Mouse (Mus musculus) embryonic facial prominence, embryonic 11.5 days (tissue): ENCODE results near the gene Acsl1. TPM values are rescaled to one million over a fixed set of nuclear protein-coding genes. Genes with fewer than 3 reads are reported as not detected.

ENCODE experiments used
- polyA plus RNA-seq: library from polyadenylated mRNA; unstranded; fragments of >200 nt; fragmentation: Nextera tagmentation; extraction: Ambion mirVana; gene quantifications from 2 replicates; pipeline ENCODE4 v1.2.1, GENCODE M21; 2014

Acsl1 gene
- polyA plus RNA-seq, 1 experiment from 2014 or later = 11.7 TPM

Other genes starting within 250 kb of the Acsl1 start
- gene Helt, start 176.4 kb upstream of the Acsl1 start, polyA plus RNA-seq = 0.88 and 1.9 TPM in 2 replicates
- gene Cenpu, start 81.0 kb downstream of the Acsl1 start, polyA plus RNA-seq = 29.4 and 36.0 TPM in 2 replicates
- gene Primpol, start 146.2 kb downstream of the Acsl1 start, polyA plus RNA-seq = 9.6 and 11.2 TPM in 2 replicates
- gene Casp3, start 146.3 kb downstream of the Acsl1 start, polyA plus RNA-seq = 164 and 170 TPM in 2 replicates